Mouse (Mus musculus) urinary bladder, postnatal 14 days (tissue): ENCODE measurements around the gene Zfp512.
A peak's percentile ranks its signal among the peaks of the same experiment; 100 is the strongest.
"Not testable (repeated sequence)": the region's sequence is repeated elsewhere in the genome, so short reads cannot be mapped to it uniquely, and the experiment has no call there.

Experiments
- DNase-seq: peaks from one replicate; pipeline ENCODE4 v3.0.0; 2021; ENCODE audit warnings: low spot score

Zfp512 gene

DNA sequence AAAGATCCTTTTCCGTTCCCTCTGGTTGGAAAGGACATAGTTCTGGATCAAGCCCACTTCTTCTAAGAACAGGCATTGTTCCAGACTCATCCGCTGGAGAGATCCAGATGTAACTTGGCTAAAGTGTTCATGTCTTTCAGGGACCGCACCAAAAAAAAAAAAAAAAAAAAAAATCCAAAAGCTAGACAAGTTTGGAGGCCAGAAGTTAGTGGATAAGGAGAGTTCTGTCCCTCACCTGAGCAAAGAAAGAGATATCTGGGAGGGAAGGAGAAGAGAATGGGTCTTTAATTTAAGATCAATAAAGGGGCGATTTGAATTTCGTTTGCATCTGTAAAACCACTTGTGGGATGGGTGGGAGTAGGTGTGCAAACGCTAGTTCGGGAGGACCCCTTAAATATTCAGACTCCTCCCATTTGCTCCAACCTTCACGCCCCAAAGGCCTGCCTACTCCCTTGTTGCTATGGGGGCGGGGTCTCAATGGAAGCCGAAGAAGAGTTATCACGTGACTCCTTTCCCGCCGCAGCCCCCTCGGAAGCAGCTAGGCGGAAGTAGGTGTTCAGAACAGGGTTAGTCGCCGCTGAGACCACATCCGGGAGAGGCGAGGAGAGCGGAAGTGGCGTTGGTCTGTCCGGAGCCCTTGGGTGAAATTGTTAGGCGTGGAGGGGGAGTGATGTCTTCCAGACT, at the start of gene Zfp512:
Zfp512 (plus strand) TSS at position 554 of the 684 bp plus-strand sequence.
- DNase-seq, result peak; percentile 94

DNA sequence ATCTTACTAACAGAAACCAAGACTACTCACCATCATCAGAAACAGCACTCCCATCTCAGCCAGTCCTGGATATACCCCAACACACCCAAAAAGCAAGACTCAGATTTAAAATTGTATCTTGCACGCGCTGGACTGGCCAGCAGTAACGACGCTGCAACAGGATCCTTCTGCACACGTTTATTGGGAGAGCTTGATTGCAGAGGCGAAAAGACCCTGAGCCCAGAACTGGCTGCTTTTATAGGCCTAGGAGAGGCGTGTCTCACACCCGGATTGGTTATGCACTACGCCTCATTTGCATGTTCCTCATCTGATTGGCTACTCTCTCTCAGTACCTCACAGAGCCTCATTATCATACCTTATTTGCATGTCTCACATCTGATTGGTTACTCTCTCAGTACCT, 17.5 kb upstream of the Zfp512 start:
- not testable (repeated sequence) for DNase-seq

DNA sequence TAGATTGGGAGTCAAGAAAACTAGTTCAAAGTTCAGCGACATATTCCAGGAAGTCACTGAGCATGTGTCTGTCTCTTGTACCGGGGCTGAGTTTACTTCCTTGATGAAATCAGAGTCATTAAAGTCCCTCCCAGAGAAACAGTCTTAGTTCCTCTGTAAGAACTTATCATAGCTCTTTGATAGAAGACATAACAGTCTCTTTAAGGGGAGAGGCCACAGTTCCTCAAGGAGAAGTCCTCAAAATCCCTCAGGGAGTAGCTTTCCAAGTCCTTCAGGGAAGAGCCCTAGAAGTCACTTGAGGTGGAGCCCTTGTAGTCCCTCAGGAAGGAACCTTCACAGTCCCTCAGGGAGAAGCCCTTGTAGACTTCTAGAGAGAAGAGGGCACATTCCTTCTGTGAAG, 895 bp upstream of the Zfp512 start:
- DNase-seq, result no peak

DNA sequence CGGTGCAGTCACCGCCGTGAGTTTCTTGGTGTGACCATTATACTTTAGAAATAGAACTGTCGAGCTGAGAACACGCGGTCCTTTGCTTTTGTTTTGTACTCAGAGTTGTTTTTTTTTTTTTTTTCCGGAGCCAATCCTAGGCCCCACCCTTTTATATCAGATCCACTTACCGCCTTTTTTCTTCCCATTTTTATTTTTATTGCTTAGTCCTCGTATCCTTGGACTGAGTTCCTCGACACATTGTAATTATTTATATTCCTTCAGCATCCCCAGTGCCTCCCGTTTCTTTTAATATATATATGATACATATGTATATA, 289 bp downstream of the Zfp512 start:
- DNase-seq, result no peak

DNA sequence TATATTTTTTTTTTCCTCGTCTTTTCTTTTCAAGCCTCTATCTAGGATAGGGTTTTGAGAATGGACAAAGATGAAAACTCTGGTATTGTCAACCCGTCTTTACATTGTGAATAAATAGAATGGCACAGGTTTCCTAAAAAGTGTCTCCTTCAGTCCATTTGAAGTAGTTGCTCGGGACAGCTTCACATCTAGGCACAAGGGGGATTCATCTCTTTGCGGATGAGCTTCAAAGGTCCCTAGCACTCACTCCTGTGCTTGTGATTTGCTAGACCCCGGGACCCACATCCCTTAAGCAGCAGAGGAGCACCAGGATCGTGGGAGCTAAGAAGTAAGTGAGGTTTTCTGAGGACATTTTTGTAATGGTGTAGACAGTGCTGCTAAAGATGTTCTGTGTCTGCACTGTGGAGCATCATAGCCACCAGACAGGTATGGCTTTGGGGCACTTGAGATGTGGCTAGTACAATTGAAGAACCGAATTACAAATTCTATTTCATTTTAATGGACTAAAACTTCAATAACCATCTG, 717 bp downstream of the Zfp512 start:
- DNase-seq, result no peak

DNA sequence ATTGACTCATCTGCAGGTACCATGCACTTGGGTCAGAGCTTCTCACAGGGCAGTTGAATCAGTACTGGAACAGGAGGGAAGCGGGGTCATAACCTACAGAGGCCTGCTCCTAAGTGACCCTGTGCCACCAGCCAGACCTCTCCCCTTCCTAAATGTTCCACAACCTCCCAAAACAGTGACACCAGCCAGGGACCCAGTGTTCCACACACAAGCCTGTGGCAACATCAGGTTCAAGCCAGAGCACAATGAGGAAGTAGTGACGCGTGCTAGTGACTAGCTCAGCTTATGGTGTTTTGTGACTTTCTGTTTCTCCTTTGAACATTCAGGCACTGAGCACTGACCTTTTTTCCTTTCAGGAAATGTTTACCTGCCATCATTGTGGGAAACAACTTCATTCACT, 15.6 kb downstream of the Zfp512 start:
- DNase-seq, result no peak

DNA sequence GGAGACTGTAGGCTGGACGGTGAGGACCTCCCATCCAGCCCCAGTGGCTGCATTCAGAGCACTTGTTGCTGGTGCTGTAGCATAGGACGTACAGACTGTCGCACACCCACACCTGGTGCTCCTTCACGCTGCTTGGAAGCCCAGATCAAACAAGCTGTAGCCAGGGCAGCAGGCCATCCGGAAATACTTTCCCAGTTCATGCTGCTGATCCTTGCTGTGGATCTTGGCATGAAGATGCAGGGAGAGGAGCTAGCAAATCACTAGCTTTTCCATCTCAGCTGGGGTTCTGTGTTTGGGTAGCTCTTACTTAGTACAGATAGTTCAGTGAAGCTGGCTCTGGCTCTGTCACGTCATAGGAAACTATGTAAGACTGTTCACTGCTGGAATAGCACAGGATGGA, 17.5 kb downstream of the Zfp512 start:
- no peak for DNase-seq

DNA sequence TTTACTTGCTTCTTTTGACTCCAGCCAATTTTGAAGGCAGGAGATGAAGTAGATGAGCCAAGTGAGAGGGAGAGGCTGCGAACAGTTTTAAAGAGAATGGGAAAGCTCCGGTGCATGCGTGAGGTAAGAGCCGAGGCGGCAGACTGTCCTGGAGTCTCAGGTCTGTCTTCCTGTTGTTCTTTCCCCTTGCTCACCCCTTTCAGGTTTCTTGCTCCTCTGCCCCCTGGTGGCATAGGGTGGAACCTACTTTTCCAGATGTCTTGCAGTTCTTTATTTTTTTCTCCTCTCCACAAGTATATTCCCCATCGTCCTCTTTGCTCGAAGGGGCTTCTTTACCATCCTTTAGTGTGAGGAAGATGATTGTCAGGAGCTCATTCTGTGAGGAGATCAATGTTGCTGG, 18.1 kb downstream of the Zfp512 start:
- DNase-seq, result peak; percentile 65

DNA sequence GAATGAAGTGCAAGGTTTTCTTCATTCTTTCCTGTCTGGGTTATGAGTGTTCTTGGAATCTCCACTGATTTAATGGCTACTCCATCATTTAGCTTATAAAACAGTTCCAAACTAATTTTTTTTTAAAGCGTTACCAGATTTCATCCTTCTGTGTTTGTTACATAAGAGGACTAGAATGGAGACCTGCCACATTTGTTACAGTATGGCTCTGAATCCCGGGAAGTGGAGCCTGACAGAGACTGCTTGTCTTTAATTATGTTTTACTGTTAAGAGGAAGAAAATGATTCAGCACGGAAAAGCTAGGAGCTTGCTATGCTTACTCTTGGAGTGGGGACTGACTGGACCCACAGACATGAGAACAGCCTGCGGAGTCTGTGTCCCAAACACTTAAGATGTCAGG, 28.3 kb downstream of the Zfp512 start:
- no peak for DNase-seq

DNA sequence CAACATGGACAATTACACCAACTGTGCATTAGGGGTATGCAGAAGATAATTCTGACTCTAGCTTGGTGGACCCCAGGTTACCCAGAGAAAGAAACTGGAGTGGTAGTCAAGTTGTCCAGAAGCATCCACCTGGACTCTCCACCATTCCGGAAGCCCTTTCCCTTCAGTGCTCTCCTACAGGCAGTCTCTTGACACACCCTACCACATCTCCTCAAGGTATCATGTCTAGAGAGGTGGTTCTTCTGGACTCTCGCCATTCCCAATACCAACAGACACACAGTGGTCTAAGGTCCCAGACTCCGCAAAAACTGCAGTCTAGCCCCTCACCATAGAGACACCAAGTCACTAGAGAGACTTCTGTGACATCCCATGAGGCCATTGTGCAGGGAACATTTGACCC, 33.2 kb downstream of the Zfp512 start, which contains the start of gene 4930548H24Rik:
4930548H24Rik (plus strand) TSS at position 301 of the 400 bp plus-strand sequence.
- DNase-seq, result no peak

DNA sequence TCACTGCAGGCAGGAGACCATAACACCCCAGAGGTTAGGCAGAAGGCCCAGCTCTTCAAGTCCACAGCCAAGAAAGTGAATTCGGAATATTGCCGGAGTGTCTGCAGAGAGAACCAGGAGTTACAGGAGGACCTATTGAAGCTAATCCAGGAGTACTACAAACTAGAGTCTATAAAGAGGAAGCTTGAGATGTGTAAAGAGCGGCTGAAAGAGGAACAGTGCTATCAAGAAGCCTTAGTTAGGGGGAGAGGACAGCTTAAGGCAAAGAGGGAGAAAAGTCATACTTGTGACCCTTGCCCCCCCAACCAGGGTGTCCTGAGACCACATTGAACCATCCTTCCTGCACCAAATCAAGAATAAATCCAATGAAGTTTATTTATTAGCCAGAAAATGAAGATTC, 35.7 kb downstream of the Zfp512 start:
- DNase-seq, result no peak

DNA sequence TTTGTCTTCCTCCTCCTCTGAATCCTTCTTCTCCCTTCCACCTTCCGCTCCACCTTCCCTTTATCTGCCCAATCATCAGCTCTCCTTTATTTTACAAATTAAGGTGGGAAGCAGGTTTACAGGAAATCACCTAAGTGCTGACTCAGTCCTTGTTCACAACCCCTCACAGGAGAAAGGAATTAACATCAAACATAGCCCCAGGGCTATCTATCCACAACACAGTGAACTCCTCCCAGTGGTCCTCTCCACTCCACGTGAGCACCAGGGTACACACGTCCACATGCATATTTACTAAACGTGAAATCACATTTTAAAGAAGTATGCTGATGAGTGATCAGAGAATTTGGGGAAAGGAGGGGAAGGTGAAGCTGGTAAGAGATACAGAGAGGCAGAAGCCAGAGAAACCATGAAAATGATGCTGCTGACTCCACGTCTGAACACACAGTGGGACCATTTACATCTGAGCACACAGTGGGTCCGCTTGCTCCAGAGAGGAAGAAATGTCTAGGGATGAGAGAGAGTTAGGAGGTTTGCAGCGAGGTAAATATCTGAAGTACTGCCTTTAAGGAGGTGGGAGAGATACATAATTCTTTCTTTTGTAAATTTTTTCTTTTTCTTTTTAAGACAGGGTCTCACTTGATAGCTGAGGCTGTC, 37.0 kb downstream of the Zfp512 start:
- no peak for DNase-seq

DNA sequence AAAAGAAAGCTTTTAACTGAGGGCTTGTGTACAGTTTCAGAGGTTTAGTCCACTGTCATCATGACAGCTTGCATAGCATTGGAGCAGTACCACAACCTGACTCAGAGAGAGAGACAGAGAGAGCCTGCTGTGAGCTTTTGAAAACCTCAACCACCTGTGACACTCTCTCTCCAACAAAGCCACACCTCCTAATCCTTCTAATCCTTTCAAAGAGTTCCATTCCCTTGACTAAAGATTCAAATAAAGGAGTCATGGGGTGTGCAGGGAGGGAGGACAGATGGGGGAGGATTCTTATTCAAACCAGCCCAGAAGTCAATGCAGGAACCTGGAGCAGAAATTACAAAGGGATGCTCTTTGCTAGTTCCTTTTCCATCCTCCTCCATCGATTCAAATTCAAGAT, 39.8 kb downstream of the Zfp512 start:
- no peak for DNase-seq

DNA sequence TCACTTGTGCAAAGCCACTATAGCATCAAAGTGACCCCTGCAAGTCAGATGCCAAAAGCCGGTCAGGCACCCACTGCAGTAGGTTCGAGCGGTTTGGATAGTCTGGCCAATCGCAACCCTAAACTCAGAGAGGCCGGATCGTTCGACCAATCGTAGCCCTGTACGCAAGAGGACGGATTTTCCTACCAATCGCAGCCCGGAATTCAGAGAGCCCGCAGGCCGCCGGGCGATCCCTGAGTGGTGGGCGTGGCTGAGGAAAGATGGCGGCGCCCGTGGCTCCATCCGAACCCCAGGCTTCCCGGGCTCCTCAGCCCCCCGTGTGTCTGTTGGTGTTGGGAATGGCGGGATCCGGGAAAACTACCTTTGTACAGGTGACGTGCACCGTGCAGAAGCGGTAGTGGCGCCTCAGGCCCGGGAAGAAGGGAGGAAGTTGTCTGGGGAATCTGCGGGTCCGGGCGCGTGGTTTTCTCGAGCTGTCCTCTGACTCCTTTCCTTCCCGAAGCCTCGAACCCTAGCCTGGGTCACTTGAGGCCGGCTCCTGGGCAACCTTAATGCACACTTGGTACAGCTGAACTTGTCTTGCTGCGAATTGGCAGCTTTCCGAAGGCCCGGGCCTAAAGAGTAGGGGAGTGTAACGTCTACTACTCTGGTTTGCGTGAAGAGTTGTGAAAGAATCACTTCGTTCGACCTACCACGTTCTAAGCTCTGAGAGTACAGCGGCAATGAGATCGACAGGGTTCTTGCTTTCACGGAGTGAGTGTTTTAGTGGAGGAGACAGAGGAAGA, 42.5 kb downstream of the Zfp512 start, which contains the start of gene Gpn1:
Gpn1 (plus strand) TSS at position 229 of the 785 bp plus-strand sequence.
- peak; percentile 89 for DNase-seq

DNA sequence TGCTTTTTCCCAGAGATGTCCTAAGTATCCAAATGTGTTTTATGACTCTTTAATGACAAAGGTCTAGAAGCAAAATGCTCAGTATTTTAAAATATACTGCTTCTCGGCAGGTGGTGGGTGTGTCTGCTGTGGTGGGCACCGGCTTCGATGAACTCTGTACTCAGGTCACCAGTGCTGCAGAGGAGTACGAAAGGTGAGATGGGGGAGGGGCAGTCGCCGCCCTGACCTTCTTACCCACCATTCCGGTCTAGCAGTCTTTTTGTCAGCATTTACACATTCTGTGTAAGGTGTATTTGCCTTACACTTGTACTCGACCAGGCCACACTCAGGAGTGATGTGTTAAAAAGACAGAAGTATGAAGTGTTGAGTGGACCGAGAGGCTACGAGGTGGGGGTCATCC, 52.6 kb downstream of the Zfp512 start:
- no peak for DNase-seq

DNA sequence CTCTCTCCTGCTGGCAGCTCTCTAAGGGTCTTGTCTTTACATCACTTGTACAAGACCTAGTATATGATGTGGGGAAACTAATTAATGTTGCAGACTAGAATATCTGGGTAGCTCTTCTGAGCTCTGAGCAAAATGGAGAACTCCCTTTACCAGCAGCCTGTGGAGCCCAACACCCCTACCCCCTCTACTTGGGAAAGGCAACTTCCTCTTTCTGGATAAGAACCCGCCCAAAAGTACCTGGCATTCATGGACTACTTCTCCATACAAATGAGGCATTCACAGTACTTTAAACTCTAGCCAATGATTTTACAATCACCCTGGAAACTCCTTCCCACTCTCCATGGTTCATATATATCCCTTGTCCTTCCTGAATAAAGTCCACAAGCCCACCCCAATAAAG, 60.2 kb downstream of the Zfp512 start:
- no peak for DNase-seq

DNA sequence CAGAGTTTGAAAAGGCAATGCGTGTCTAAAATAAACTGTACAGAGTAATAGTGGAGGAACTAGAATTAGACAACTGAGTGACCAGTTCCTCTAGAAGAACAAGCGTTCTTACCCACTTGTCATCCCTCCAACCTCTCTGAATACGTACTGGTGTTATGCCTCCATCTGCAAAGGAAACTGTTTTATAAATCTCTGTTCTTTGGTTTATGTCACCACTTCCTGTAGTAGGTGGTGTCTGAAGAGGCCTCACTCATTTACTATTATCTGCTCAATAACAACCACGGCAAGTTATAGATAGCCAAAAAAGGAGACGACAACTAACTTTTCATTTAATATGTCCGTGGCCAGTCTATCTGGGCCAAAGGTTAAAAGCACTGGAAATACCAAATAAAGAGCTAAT, 68.3 kb downstream of the Zfp512 start:
- no peak for DNase-seq

DNA sequence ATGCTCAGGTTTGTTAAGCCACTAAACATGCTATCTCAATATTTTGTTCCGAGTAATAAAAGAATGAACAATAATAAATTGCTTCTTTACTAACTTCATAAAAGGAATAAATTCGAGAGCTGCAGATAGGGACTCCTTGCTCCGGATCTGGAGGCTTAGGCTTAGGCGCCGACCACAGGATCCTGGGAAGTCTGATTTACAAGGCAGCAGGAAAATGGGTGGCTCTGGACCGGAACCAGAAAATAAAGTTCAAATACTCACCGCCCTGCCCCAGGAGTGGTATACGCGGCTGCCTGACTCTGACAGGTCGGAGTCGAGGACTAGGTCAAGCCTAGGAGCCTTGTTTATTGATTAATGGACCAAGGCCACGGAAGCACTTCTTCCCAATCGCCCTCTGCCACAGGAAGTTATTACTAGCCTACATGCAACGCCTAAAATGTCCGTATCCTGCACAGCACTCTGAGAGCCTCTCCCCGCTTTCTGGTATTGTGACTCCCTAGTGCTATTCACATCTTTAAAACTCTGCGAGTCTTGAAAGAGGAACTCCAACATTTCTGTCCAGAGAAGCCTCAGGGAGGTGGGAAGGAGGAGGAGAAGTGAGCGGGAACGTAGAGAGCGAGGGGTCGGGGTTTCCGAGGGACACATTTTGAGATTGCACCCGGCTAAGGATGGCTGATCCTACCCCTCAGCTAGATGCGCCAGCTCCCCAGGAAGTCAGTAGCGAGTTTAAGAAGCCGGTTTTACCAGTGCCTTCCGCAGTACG, 74.3 kb downstream of the Zfp512 start, which contains the start of gene Slc4a1ap:
Slc4a1ap (plus strand) TSS at position 642 of the 763 bp plus-strand sequence.
- DNase-seq, result peak; percentile 78

DNA sequence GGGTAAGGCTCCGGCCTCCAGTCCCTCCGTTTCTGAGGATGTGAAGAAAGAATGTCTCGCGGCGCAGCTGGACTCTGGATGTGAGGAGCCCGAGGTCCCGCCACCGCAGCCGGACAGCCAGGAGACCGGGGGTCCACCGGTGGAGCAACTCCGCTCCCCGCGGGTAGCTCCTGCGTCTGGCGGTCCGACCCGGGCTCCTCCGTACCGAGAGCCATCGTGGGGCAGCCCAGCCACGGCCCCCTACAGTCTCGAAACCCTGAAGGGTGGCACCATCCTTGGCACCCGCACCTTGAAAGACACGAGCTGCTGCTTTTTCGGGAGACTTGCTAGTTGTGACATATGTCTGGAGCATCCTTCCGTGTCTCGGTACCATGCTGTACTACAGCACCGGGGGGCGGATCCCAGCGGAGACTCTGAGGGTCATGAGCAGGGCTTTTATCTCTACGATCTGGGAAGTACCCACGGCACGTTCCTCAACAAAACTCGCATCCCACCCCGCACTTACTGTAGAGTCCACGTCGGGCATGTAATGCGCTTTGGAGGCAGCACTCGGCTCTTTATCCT, 75.0 kb downstream of the Zfp512 start:
- DNase-seq, result no peak

DNA sequence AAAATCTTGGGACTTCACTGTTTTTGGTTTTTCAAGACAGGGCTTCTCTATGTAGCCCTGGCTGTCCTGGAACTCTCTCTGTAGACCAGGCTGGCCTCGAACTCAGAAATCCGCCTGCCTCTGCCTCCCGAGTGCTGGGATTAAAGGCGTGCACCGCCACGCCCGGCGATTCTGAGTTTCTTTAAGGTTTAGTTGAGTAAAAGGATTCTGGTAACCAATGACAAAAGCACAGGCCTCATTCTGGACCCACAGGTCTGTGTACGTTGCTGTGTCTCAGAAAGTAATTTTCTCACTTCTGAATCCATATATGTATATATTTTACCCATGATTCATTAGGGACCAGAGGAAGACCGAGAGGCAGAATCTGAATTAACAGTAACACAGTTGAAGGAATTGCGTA, 75.5 kb downstream of the Zfp512 start, which contains the start of gene Supt7l:
Supt7l (minus strand) TSS at position 101 of the 400 bp plus-strand sequence.
- DNase-seq, result not testable (repeated sequence)

DNA sequence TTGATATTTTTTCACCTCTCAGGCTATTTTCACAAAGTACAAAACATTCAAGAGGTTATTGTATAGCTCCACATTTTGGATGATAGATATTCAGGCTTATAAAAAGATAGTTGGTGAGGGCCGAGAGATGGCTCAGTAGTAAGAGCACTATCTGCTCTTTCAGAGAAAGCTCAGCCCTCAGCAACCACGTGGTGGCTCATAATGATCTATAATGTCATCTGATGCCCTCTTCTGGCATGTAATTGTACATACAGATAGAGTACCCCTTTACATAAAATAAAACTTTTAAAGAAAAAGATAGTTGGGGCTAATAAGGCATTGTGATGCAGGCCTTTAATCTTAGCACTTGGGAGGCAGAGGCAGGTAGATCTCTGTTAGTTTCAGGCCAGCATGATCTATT, 76.3 kb downstream of the Zfp512 start:
- DNase-seq, result no peak
